Mouse (Mus musculus): ENCODE data around the gene Lrrc26. TPM values are rescaled to one million over a fixed set of nuclear protein-coding genes. Genes with fewer than 3 reads are reported as not detected.

Lrrc26 gene
- polyA plus RNA-seq, 1 experiment from 2014 or later, result not detected

- WGBS, result 74% methylated on average over 4 of the region's 4 CpGs
- H3K27me3 ChIP-seq, result peaks cover 18% of the 10 kb centered on the region
- H3K27ac ChIP-seq, result peak overlapping the region; percentile 62
- ATAC-seq (ENCODE audit: low FRiP score), result no peak
- peaks cover 73% of the 10 kb centered on the region for H3K4me1 ChIP-seq (replicated peaks)
- H3K9me3 ChIP-seq, result no peaks in the 10 kb centered on the region
- H3K4me3 ChIP-seq, result no peak overlapping the region
- H3K36me3 ChIP-seq, result peaks cover 31% of the 10 kb centered on the region
- H3K9ac ChIP-seq, result peak overlapping the region; percentile 36
- H3K4me2 ChIP-seq, result peak overlapping the region; percentile 99; the same call in 1 of the 2 replicates
Observed at GRCm38 (mm10) chr2:25267746-25268309, 21.9 kb upstream of the Lrrc26 start.

- Histone ChIP-seq H3K9me3 (no peaks in the 10 kb centered on the region), H3K9ac (peak within 1 kb of the TSS; percentile 92), H3K4me3 (peak within 1 kb of the TSS; percentile 95), H3K4me1 (replicated peaks) (peaks cover 52% of the 10 kb centered on the region), H3K36me3 (peaks cover 68% of the 10 kb centered on the region), H3K4me2 (peak within 1 kb of the TSS; percentile 97), H3K27me3 (no peaks in the 10 kb centered on the region), H3K27ac (peak within 1 kb of the TSS; percentile 91)
- WGBS, result under 1% methylated on average over 55 of the region's 55 CpGs
- ATAC-seq (ENCODE audit: low FRiP score), result peak; percentile 94
Observed at GRCm38 (mm10) chr2:25271827-25272511, 17.7 kb upstream of the Lrrc26 start, which contains the start of the genes Ssna1 and Anapc2. TSS of gene Ssna1 (minus strand) at chr2:25272438. TSS of gene Anapc2 (plus strand) at chr2:25272478.

- Histone ChIP-seq H3K4me2 (peak overlapping the region; percentile 97), H3K4me1 (replicated peaks) (peaks cover 47% of the 10 kb centered on the region), H3K27me3 (no peaks in the 10 kb centered on the region), H3K9ac (peak overlapping the region; percentile 92), H3K36me3 (peaks cover 74% of the 10 kb centered on the region), H3K9me3 (no peaks in the 10 kb centered on the region), H3K27ac (peak overlapping the region; percentile 62; the same call in 1 of the 2 replicates), H3K4me3 (peak overlapping the region; percentile 95)
- WGBS, result 1% methylated on average over 21 of the region's 29 CpGs
- peak; percentile 61 for ATAC-seq (ENCODE audit: low FRiP score)
Observed at GRCm38 (mm10) chr2:25272515-25272914, 17.2 kb upstream of the Lrrc26 start.

- Histone ChIP-seq H3K4me1 (replicated peaks) (peaks cover 42% of the 10 kb centered on the region), H3K9ac (peak overlapping the region; percentile 92), H3K36me3 (peaks cover 77% of the 10 kb centered on the region), H3K4me2 (peak overlapping the region; percentile 97), H3K27ac (peak overlapping the region; percentile 62; the same call in 1 of the 2 replicates), H3K4me3 (peak overlapping the region; percentile 95), H3K27me3 (no peaks in the 10 kb centered on the region), H3K9me3 (no peaks in the 10 kb centered on the region)
- 39% methylated on average over 16 of the region's 16 CpGs for WGBS
- no peak for ATAC-seq (ENCODE audit: low FRiP score)
Observed at GRCm38 (mm10) chr2:25273010-25273409, 16.7 kb upstream of the Lrrc26 start.

- 66% methylated on average over 13 of the region's 13 CpGs for WGBS
- Histone ChIP-seq H3K36me3 (peaks cover 96% of the 10 kb centered on the region), H3K27me3 (no peaks in the 10 kb centered on the region), H3K9me3 (no peaks in the 10 kb centered on the region), H3K4me2 (no peak overlapping the region), H3K4me3 (no peak overlapping the region), H3K27ac (no peak overlapping the region), H3K4me1 (replicated peaks) (peaks cover 7% of the 10 kb centered on the region), H3K9ac (no peak overlapping the region)
- ATAC-seq (ENCODE audit: low FRiP score), result no peak
Observed at GRCm38 (mm10) chr2:25278928-25279882, 10.5 kb upstream of the Lrrc26 start.

- no peak for ATAC-seq (ENCODE audit: low FRiP score)
- peaks cover 21% of the 10 kb centered on the region for H3K4me1 ChIP-seq (replicated peaks)
- no peak overlapping the region for H3K4me2 ChIP-seq
- no peak overlapping the region for H3K27ac ChIP-seq
- H3K4me3 ChIP-seq, result no peak overlapping the region
- H3K27me3 ChIP-seq, result peaks cover 40% of the 10 kb centered on the region
- H3K9ac ChIP-seq, result no peak overlapping the region
- H3K36me3 ChIP-seq, result peaks cover 59% of the 10 kb centered on the region
- H3K9me3 ChIP-seq, result no peaks in the 10 kb centered on the region
- WGBS, result 96% methylated on average over 2 of the region's 2 CpGs
Observed at GRCm38 (mm10) chr2:25285551-25285950, 4.2 kb upstream of the Lrrc26 start.

- 97% methylated on average over 1 of the region's 1 CpGs for WGBS
Observed at GRCm38 (mm10) chr2:25286314-25286713, 3.4 kb upstream of the Lrrc26 start.

GRCm38 (mm10) chr2:25286837-25287636 lies 2.7 kb upstream of the Lrrc26 start:
- 52% methylated on average over 7 of the region's 7 CpGs for WGBS
- H3K4me1 ChIP-seq (replicated peaks), result peaks cover 35% of the 10 kb centered on the region
- no peak overlapping the region for H3K4me3 ChIP-seq
- peaks cover 55% of the 10 kb centered on the region for H3K27me3 ChIP-seq
- H3K9me3 ChIP-seq, result no peaks in the 10 kb centered on the region
- no peak overlapping the region for H3K4me2 ChIP-seq
- no peak overlapping the region for H3K27ac ChIP-seq
- H3K9ac ChIP-seq, result peak overlapping the region; percentile 13; the same call in 1 of the 2 replicates
- H3K36me3 ChIP-seq, result peaks cover 47% of the 10 kb centered on the region
- no peak for ATAC-seq (ENCODE audit: low FRiP score)

More at GRCm38 (mm10) chr2:25286314-25286713, 3.4 kb upstream of the Lrrc26 start:
- H3K9ac ChIP-seq, result no peak overlapping the region; the same call in 1 of the 2 replicates
- H3K27ac ChIP-seq, result no peak overlapping the region
- H3K4me1 ChIP-seq (replicated peaks), result peaks cover 28% of the 10 kb centered on the region
- ATAC-seq (ENCODE audit: low FRiP score), result no peak
- H3K4me3 ChIP-seq, result no peak overlapping the region
- H3K27me3 ChIP-seq, result peaks cover 47% of the 10 kb centered on the region
- H3K36me3 ChIP-seq, result peaks cover 52% of the 10 kb centered on the region
- H3K9me3 ChIP-seq, result no peaks in the 10 kb centered on the region
- H3K4me2 ChIP-seq, result no peak overlapping the region

GRCm38 (mm10) chr2:25287927-25288649 lies 1.6 kb upstream of the Lrrc26 start, which contains the start of gene Tmem210:
TSS of gene Tmem210 (plus strand) at chr2:25288145.
- WGBS, result 87% methylated on average over 6 of the region's 6 CpGs
- Histone ChIP-seq H3K36me3 (peaks cover 36% of the 10 kb centered on the region), H3K9me3 (no peaks in the 10 kb centered on the region), H3K4me3 (no peak within 1 kb of the TSS), H3K27me3 (peaks cover 65% of the 10 kb centered on the region), H3K4me1 (replicated peaks) (peaks cover 42% of the 10 kb centered on the region), H3K27ac (no peak within 1 kb of the TSS), H3K9ac (0 out of 2 replicates have a peak within 1 kb of the TSS, but pooled peaks have one; percentile 13), H3K4me2 (no peak within 1 kb of the TSS)
- ATAC-seq (ENCODE audit: low FRiP score), result no peak

- Histone ChIP-seq H3K9me3 (no peaks in the 10 kb centered on the region), H3K4me1 (replicated peaks) (peaks cover 42% of the 10 kb centered on the region), H3K9ac (no peak overlapping the region), H3K27ac (no peak overlapping the region), H3K27me3 (peaks cover 73% of the 10 kb centered on the region), H3K4me3 (no peak overlapping the region), H3K4me2 (no peak overlapping the region), H3K36me3 (peaks cover 30% of the 10 kb centered on the region)
- ATAC-seq (ENCODE audit: low FRiP score), result no peak
- 87% methylated on average over 7 of the region's 7 CpGs for WGBS
Observed at GRCm38 (mm10) chr2:25288734-25289345, 875 bp upstream of the Lrrc26 start.

Measured in hindbrain, embryonic 13.5 days (tissue).